In genomic region chr15:102563681-102564080, GRCm38 (mm10) we compare ENCODE assay signal across 19 mouse cellular contexts. TPM values are rescaled to one million over a fixed set of nuclear protein-coding genes. Genes with fewer than 3 reads are reported as not detected.
"Had no signal": no experiment of that assay in that cellular context is flagged by ENCODE, and none has a peak within 500 bp of the region (broad histone marks: within the 10 kb centered on the region; RNA-seq: fewer than 3 reads in every experiment).

No protein-coding gene starts in this region.

- H3K4me3 ChIP-seq: kidney, embryonic 15.5 days; limb, embryonic 12.5 days; liver, embryonic 13.5 days; lung, embryonic 15.5 days; megakaryocyte, embryonic 14.5 days; midbrain, embryonic 12.5 days; neural tube, embryonic 13.5 days had no signal

- H3K27ac ChIP-seq: kidney, embryonic 15.5 days; limb, embryonic 12.5 days; liver, embryonic 13.5 days; lung, embryonic 15.5 days; macrophage; midbrain, embryonic 12.5 days had no signal

- H3K9ac ChIP-seq: kidney, embryonic 15.5 days; limb, embryonic 12.5 days; liver, embryonic 13.5 days; liver, postnatal 0 days; lung, embryonic 15.5 days; midbrain, embryonic 12.5 days; neural tube, embryonic 13.5 days had no signal

- ATAC-seq: liver, postnatal 0 days had no signal

- DNase-seq: kidney, adult 2 months; kidney, postnatal 14 days; layer of hippocampus, adult 9-11 months; layer of hippocampus, postnatal 36 days; liver; liver, embryonic 13.5 days; liver, postnatal 0 days; lung, postnatal 14 days; right cerebral cortex, adult 18-20 months; right cerebral cortex, postnatal 25 days; thymus, postnatal 36 days had no signal

- H3K9me3 ChIP-seq: kidney, embryonic 15.5 days; limb, embryonic 12.5 days; liver, embryonic 13.5 days; lung, embryonic 15.5 days; megakaryocyte, embryonic 14.5 days; midbrain, embryonic 12.5 days; neural tube, embryonic 13.5 days had no signal

- H3K27me3 ChIP-seq: kidney, embryonic 15.5 days; limb, embryonic 12.5 days; liver, embryonic 13.5 days; lung, embryonic 15.5 days; megakaryocyte, embryonic 14.5 days; midbrain, embryonic 12.5 days; neural tube, embryonic 13.5 days had no signal

- H3K4me2 ChIP-seq: kidney, embryonic 15.5 days; limb, embryonic 12.5 days; liver, embryonic 13.5 days; lung, embryonic 15.5 days; midbrain, embryonic 12.5 days; neural tube, embryonic 13.5 days had no signal

- H3K4me1 ChIP-seq: kidney, embryonic 15.5 days; limb, embryonic 12.5 days; liver, embryonic 13.5 days; lung, embryonic 15.5 days; midbrain, embryonic 12.5 days; neural tube, embryonic 13.5 days had no signal

RNA-seq across cellular contexts. Expression of gene Npff, which starts 38.9 kb away (rescaled TPM):
- total RNA-seq: monocyte, adult 5-6 weeks had no signal
